Mouse (Mus musculus) hindlimb bud, embryonic 11.5 days (tissue): ENCODE measurements at regions not wholly inside any gene's neighbourhood (a gene's known extent, or its start where the extent isn't known, plus 50 kb on each side); places are given as distances from the start of the nearest gene placed in this dataset.
A peak's percentile ranks its signal among the peaks of the same experiment; 100 is the strongest.
"Not testable (repeated sequence)": the region's sequence is repeated elsewhere in the genome, so short reads cannot be mapped to it uniquely, and the experiment has no call there.

Experiments used
- DNase-seq: peaks from one replicate; pipeline ENCODE4 v3.0.0-alpha.2; 2012; ENCODE audit warnings: low read depth, low spot score; ENCODE audit errors: extremely low spot score

DNA sequence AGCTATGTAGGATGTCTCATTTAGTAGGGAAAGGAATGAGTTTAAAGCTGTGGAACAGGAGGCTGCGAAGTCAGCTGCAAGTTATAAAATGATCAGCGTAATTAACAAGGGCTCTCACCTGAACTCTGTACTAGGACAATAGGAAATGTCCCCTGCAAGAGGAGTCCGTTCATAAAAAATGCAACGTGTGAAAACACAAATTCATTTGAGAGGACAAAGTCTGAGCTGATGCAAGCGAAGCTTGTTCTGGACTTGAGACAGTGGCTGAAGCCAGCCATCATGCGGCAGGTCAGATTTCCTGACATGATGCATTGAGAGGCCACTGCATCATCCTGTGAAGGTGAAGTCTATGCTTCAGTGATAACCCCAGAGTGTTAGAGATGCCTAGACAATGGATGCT is 232.5 kb downstream of the Dad1 start:
- DNase-seq: no peak

DNA sequence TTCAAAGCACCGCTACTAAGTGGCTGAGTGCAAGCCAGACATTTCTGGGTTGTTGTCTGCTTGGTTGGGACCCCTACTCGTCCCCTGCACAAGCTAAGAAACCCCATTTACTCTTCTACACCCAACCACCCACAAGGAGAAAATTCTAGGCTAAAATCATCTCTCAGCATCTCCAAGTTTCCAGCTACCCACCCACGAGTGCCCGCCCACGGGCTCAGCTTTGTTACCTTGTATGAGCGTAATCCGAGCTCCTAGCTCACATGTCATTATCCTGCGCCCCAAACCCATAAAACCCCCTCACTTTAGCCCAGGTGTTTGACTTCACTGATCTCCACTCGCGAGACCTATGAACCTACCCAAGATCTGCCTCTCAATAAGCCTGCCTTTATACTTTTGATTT is 239.3 kb downstream of the Dad1 start:
- DNase-seq: no peak

DNA sequence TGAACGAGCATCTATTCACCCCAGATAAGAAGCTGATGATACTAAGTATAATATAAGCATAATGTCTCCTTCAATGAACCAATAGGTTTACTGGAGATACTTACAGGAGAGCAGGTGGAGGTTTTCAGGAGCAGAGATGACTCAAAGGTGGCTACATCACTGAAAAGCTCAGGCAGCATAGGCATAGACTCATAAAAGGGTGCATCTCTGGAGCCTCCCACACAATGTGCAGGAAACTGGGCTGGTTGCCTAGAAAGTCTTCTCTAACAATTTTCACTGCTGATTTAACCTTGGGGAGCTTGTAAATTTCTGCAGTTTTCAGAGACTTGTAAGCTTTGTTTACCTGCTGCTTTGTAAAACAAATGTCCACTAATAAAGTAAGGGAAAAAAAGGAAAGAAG is 251.8 kb downstream of the Dad1 start:
- DNase-seq: no peak

DNA sequence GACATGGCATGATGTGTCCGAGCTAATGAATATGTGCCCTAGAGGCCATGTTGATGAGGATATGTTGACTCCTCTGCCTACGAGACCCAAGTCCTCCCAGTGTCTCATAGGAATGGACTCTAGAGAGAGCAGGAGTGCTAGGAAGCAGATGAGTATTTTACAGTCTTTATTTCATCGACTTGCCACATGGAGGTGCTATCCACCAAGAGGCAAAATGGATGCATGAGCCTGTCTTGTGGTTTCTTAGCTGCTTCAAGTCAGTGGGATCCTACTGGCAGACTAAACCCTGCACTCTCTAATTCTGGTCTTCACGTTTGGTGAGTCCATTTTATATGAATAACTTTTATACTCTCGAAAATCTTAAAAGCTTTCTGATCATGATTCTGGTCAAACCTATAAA is 253.4 kb downstream of the Dad1 start:
- DNase-seq: no peak

DNA sequence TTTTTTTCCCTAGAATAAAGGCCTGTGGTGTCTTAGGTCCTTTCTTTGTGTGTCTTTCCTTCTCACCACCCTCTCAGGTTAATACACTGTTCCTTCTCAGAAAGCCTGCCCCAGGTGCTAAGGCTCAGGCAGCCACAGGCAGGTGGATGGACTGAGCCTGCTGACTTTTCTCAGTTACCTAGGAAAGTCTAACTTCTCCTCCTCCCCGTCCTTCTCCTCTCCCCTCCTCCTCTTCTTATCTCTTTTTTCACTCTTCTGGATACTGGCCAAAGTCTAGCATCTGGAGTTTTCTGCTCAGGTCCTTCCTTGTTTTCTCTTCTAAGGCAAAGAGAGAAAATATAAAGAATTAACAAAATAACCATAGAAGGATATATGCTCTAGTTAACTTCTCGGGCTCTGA is 260.5 kb downstream of the Dad1 start:
- DNase-seq: no peak

DNA sequence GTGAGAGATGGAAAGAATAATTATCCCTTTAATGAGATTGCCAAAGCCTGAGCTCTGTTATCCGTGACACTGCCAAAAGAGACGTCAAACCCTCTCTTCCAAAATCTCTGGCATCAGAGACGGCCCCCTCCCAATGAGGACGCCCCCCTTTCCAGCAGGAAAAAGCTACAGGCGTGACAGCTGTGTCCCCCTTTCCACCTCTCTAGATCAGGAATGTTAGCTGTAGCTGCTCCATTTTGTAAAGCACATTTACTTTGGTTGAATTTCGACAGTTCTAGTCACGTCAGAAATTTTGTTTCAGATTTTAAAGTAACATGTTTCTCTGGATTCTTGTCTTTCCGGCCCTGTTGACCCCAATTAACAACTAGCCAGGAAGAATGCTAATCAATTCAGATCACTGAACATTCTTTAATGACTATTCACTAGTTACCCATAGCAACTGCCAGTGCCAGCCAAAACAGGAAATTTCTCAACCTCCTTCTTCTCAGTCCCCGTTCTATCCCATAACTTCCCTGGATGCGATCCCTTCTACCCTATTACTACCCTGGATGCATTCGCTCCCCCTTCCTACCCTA is 261.1 kb downstream of the Dad1 start:
- DNase-seq: no peak

DNA sequence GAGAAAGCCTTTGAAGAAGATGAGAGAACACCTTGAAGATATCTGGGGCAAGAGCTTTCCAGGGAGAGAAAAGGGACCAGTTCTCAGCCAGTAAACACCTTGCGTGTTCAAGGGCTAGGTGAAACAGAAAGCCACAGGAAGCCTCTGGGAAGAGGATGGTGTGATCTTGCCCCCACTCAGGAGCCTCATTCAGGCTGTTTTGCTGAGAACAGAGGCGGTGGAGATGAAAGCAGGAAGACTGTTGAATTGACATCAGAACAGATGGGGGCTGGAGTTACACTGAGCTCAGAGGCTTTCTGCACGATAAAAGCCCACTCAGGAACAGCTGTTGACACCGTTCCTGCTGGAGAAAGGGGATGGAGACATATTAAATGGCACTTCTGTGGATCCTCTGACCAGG is 262.5 kb downstream of the Dad1 start:
- no peak for DNase-seq

DNA sequence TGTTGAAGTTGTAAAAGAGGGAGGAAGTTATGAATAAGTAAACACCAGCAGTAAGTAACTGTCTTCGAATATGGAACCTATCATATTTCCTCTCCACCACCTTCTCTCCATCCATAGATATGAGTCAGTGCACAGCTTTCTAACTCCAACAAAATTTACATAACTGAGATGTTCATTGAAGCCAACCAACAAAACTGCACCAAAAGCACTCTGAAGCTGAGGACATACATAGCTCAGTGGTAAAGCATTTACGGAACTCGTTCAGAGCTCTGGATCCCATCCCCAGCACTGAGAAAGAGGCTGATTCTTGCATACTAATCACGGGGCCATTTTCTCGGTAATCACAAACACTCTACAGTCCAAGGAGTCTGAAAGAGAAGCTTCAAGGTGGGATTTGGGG is 273.1 kb downstream of the Dad1 start:
- DNase-seq: no peak

DNA sequence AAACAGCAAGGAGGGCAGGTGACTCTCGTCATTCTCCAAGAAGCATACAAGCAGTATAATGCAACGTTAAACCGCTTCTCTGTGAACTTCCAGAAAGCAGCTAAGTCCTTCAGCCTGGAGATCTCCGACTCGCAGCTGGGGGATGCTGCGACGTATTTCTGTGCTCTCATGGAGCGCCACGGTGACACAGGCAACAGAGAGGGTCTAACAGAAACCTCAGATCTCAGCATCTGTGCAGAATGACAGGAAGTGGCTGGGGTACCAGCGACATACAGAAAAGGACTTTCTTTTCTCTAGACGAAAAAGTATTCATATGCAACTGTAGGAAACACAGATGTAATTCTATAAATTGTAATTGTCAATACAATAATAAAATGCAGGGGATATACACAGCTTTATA is 292.5 kb downstream of the Dad1 start:
- not testable (repeated sequence) for DNase-seq

DNA sequence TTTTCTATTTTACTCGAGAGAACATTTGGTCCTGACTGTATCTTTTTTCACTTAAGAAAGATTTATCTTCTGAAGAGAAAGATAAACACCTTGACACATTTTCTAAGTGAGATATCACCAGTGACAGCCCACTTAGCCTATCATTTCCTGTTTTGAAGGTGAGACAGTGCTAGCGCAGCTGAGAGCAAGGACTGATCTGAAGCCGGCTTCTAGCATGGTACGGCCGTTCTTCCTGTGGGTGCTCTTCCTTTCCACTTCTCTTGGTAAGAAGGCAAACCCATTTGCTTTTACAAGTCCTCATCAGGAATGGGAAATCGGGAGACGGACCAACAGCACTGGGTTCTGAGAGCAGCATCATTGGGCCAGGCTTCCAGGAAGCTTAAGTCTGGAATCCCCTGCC is 293.1 kb downstream of the Dad1 start:
- DNase-seq: no peak

DNA sequence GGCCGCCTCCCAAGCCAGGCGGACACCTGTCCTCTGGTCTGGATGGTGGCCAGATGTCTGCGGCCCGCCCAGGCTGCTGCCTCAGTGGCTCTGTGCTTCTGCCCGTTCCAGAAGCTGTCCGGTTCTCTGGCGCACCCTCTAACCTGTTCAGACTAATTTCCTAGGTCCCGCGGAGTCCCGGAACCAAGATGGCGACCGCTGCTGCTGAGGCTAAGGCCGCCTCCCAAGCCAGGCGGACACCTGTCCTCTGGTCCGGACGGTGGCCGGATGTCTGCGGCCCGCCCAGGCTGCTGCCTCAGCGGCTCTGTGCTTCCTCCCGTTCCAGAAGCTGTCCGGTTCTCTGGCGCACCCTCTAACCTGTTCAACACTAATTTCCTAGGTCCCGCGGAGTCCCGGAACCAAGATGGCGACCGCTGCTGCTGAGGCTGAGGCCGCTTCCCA is 318.1 kb downstream of the Dad1 start:
- DNase-seq: not testable (repeated sequence)

DNA sequence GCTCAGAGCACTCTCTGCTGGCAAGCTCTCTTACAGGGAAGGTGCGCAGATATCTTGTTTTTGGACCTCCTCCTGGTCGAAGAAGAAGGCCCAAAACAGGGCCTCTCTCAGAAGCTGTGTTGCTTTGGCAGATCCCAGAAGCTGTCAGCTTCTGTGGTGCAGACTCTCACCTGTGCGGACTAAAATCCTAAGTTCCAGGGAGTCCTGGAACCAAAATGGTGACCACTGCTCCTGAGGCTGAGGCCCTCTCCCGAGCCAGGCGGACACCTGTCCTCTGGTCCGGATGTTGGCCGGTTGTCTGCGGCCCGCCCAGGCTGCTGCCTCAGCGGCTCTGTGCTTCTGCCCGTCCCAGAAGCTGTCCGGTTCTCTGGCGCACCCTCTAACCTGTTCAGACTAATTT is 318.6 kb downstream of the Dad1 start:
- DNase-seq: not testable (repeated sequence)

DNA sequence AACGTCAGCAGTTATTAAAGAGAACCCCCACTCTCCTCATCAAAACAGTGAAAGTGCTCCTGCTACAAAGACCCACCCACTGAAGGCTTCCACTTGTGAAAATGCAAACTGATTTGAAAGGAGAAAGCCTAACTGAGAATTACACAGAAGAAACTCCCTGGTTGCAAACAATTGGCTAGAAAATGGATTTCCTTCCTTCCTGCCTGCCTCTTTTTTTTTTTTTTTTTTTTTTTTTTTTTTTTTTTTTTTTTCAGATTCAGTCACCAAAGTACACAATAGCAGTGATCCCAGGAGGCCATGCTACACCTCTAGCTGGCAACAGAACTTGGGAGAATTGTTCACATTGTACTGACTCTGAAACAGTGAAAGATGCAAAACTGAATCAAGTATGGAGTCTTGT is 343.0 kb downstream of the Dad1 start:
- no peak for DNase-seq

DNA sequence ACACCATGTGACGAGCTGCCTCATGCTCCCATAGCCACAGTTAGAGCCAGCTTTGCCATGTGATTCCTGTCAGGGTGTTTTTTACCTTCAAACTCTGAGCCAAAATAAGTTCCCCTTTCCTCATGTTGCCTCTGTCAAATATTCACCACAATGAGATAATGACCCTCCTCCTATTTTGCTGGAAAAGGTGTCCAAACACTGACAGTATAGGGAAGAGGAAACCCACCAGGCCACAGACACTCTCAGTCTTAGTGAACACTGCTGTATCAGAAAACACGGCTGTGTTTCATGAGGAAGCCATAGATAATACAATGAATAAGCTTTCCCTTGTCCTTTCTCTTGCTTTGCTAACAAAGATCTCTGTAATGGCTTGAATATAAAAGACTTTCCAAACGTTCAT is 349.3 kb downstream of the Dad1 start:
- no peak for DNase-seq

DNA sequence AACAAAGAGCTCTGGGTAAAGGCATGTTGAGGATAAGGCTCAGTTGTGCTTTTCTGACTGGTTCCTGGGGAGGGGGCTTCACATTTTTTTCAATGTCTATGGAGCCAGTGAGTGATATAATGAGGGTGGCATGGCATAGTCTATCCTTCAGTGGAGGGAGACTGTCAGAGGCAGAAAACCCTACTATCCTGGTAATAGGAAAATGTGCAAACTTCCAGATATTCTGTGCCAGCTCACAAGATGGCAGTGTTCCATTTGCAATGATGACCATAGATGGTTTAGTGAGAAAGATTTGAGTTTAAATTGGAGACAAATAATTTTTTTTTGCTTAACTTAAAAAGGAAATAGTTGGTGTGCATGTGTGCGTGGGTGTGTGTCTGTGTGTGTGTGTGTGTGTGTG is 352.8 kb downstream of the Dad1 start:
- DNase-seq: no peak

DNA sequence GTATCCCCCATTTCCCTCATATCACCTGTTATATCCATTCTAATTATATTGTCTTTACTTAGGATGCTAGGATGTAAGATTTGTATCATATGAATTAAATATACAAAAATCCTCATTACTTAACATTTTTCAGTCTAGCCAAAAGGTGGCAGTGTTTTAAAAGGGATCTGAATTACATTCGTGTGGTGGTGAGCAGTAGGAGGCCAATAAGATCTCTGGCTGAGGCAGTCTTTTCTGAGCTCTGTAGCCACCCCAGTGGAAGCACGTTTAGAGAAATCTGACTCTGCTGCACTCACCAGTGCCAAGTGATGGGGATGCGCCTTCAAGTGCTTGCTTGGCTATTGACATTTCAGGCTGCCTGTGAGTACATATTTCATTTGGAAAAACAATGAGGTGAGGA is 372.6 kb downstream of the Dad1 start:
- DNase-seq: peak; percentile 5

DNA sequence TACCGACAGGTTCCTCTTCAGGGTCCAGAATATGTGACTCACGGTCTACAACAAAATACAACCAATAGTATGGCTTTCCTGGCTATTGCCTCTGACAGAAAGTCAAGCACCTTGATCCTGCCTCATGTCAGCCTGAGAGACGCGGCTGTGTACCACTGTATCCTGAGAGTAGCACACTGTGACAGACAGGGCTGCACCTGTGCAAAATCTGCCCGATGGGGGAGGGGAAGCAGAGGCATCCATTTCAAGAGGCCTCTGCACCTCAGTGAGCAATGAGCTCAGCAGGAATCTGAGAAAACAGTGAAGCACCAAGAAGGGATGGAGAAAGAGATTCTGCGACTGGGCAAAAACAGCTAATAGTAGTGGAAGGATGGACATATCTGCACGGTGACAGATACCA is 377.3 kb downstream of the Dad1 start:
- DNase-seq: no peak

DNA sequence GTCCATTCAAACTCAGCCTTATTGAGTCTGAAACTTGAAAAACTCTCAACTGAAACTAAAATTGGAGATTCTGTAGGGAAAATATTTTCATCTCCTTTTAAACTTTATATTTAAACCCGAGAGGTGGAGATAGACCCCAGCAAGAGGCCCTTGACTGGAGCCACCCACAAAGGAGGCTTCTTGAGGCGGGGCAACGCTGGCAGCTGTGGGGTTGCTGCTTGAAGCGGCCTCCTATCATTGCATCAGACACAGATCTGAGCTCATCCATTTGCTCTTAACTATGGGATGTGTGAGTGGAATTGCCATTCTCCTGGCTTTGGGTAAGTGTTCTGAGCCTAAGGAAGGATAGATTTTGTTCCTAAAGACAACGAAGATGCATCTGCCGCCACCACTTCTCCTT is 378.2 kb downstream of the Dad1 start:
- DNase-seq: no peak

DNA sequence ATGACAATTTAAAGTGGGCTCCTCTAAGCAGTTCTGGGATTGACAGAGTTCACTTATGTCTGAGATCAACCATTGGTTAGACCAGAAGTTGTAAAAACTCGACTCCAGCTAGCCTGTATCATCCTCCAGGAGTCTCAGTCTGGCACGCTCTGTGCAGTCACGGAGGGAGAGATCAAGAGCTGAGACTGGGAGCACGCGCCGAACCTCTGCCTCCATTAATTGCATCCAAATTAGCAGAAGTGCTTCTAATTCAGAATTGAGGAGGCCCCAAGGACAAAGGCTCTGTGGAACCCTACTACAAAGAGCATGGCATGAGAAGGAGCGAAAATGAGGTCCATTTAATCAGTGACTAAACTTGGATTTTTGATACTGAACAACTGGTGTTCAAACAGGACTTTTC is 406.9 kb downstream of the Dad1 start:
- no peak for DNase-seq

DNA sequence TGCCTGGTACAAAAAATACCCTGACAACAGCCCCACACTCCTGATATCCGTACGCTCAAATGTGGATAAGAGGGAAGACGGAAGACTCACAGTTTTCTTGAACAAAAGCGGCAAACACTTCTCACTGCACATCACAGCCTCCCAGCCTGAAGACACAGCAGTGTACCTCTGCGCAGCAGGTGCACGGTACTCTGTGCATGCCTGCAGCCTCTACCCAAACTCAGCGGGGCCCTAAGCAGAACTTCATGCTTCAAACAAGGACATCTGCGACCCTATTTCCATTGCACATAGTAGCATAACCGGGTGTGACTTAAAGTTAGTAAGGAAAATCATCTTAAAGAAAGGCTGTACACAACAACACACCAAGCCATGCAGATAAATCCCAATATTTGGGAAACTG is 408.3 kb downstream of the Dad1 start:
- DNase-seq: no peak

DNA sequence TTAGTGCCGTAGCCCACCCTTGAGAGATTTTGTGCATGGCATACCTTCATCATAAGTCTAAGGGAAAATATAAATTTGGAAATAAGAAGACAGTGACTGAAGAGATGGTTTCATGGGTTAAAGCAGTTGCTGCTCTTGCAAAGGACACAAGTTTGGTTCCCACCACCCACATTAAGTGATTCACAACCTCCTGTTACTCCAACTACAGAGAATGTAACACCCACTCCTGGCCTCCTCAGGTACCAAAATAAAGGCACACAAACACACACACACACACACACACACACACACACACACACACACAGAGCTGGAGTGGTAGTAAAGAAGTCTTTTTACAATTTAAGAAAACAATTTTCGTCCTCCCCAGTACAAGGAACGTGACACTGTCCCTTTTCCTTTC is 421.4 kb downstream of the Dad1 start:
- no peak for DNase-seq

DNA sequence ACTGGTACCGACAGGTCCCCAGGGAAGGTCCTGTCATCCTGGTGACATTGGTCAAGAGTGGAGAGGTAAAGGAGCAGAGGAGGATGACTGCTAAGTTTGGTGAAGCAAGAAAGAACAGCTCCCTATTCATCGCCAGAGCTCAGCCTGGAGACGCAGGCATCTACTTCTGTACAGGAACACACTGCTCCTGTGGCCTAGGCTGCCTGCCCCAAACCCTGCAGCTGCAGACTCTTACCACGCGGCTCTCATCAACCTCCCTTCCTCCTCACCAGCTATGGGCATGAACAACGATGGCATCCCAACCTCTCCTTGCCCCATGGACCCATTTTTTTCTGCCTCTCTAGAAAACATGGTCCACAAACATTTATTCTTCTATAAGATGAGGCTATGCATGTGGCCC is 422.3 kb downstream of the Dad1 start:
- DNase-seq: no peak

DNA sequence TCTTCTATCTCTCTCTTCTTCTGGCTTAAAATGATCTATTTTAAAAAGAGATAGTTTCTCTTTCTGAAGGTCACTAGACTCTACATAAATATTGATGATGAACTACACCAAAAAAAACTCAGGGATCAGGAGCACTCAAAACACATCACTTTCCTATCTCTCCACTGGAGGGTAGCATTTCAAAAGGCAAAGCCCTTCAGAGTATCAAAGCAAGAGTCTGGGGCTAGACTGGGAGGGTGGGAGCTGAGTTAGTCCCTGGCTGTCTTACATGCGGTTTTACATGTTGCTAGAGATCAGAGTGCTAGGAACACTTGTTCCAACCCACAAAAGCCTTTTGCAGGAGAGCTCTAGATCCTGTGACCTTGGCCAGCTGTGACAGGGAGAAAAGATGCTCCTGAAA is 423.2 kb downstream of the Dad1 start:
- DNase-seq: no peak

DNA sequence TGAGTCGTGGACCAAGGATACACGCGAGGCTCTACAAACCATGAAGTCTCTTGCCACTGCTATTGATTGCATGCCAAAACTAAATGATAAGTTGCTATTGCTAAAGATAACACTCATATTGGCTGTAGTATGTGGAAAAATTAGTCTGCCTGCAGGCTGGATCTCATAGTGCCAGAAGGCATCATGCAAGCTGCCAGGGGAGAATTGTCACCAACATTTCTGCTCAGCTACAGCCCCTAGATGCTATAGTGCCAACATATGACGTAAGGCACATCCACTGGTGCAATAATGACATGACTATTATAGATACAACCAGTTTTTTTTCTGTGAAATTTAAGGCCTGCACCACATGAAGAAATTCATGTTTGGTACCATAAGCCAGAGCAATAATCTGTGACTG is 427.1 kb downstream of the Dad1 start:
- DNase-seq: no peak
